Mouse (Mus musculus) heart, embryonic 11.5 days (tissue): ENCODE results near the gene Pnpt1. TPM values are rescaled to one million over a fixed set of nuclear protein-coding genes. Genes with fewer than 3 reads are reported as not detected.

Experiments
- ATAC-seq: fragments of 200-750 bp; cut with Nextera tagmentation; replicated peaks from 2 replicates; pipeline ENCODE4 v1.8.0; 2017; ENCODE audit warnings: moderate library complexity; ENCODE audit not compliant: insufficient number of reproducible peaks, low FRiP score, low TSS enrichment
- H3K27ac ChIP-seq: fragments of 300-500 bp; sonication (generic); 2 replicates; pipeline ENCODE4 v1.5.1; 2014; ENCODE audit warnings: mild to moderate bottlenecking, low read depth, low read length
- H3K27me3 ChIP-seq: fragments of 300-500 bp; sonication (generic); 2 replicates; pipeline ENCODE4 v1.6.1; 2014; ENCODE audit warnings: mild to moderate bottlenecking, low read length, mixed read lengths; ENCODE audit not compliant: control insufficient read depth, insufficient read depth
- H3K36me3 ChIP-seq: fragments of 300-500 bp; sonication (generic); 2 replicates; pipeline ENCODE4 v1.6.1; 2014; ENCODE audit warnings: mild to moderate bottlenecking, low read length, moderate library complexity, mixed read lengths; ENCODE audit not compliant: control insufficient read depth, insufficient read depth
- H3K4me1 ChIP-seq: fragments of 300-500 bp; sonication (generic); 2 replicates; pipeline ENCODE4 v1.6.1; 2014; ENCODE audit warnings: low read length; ENCODE audit not compliant: control insufficient read depth, insufficient read depth
- H3K4me2 ChIP-seq: fragments of 300-500 bp; sonication (generic); 2 replicates; pipeline ENCODE4 v1.6.1; 2014; ENCODE audit warnings: mild to moderate bottlenecking, moderate library complexity
- H3K4me3 ChIP-seq: fragments of 300-500 bp; sonication (generic); 2 replicates; pipeline ENCODE4 v1.5.1; 2014; ENCODE audit warnings: low read depth, low read length
- H3K9ac ChIP-seq: fragments of 300-500 bp; sonication (generic); 2 replicates; pipeline ENCODE4 v1.6.1; 2014; ENCODE audit warnings: mild to moderate bottlenecking, low read depth, low read length, moderate library complexity
- H3K9me3 ChIP-seq: fragments of 300-500 bp; sonication (generic); replicated peaks from 2 replicates; pipeline ENCODE4 v1.6.1; 2016; ENCODE audit warnings: low read length; ENCODE audit not compliant: control insufficient read depth
- WGBS: fragments of 180-500 bp; shearing (Covaris S2); extraction: QIAGEN DNeasy Blood & Tissue Kit; methylation state at CpG from one replicate; pipeline ENCODE4 v1.1.7; 2014; ENCODE audit not compliant: insufficient replicate concordance; 5-methylcytosine and 5-hydroxymethylcytosine counted together
- polyA plus RNA-seq: library from polyadenylated mRNA; unstranded; fragments of >200 nt; fragmentation: Nextera tagmentation; extraction: Ambion mirVana; gene quantifications from 2 replicates; pipeline ENCODE4 v1.2.1, GENCODE M21; 2014

Gene Pnpt1
- polyA plus RNA-seq, 1 experiment from 2014 or later = 51.7 TPM

- Histone ChIP-seq H3K27me3 (no peaks in the 10 kb centered on the region), H3K4me2 (no peak overlapping the region), H3K36me3 (peaks cover 2% of the 10 kb centered on the region), H3K9ac (no peak overlapping the region), H3K4me1 (no peaks in the 10 kb centered on the region), H3K27ac (no peak overlapping the region), H3K9me3 (no peaks in the 10 kb centered on the region), H3K4me3 (no peak overlapping the region)
- no peak for ATAC-seq
- 92% methylated on average over 2 of the region's 2 CpGs for WGBS
Observed at GRCm38 (mm10) chr11:29209774-29210173, 79.2 kb downstream of the Pnpt1 start.

Other genes with a start within 250 kb of the Pnpt1 start
- 42.3 and 47.3 TPM in 2 replicates for gene Ppp4r3b, start 42.1 kb downstream of the Pnpt1 start, polyA plus RNA-seq
- 41.8 and 46.3 TPM in 2 replicates for gene Cfap36, start 116.7 kb downstream of the Pnpt1 start, polyA plus RNA-seq
- gene Ccdc88a, start 242.9 kb downstream of the Pnpt1 start, polyA plus RNA-seq = 24.9 and 25.0 TPM in 2 replicates